Mouse (Mus musculus) spleen, adult 2 months (tissue): ENCODE measurements around the gene Itpkb.

ENCODE experiments used
- CTCF ChIP-seq: fragments of 200-500 bp; IDR thresholded peaks from 2 replicates; pipeline ENCODE4 v1.5.1; 2011; ENCODE audit warnings: mild to moderate bottlenecking, inconsistent platforms; ENCODE audit not compliant: insufficient read depth, insufficient read length, insufficient replicate concordance; ENCODE audit errors: extremely low read depth
- POLR2A ChIP-seq: fragments of 200-500 bp; IDR thresholded peaks from 2 replicates; pipeline ENCODE4 v1.6.1; 2011; ENCODE audit warnings: low read depth, low read length, inconsistent platforms

DNA sequence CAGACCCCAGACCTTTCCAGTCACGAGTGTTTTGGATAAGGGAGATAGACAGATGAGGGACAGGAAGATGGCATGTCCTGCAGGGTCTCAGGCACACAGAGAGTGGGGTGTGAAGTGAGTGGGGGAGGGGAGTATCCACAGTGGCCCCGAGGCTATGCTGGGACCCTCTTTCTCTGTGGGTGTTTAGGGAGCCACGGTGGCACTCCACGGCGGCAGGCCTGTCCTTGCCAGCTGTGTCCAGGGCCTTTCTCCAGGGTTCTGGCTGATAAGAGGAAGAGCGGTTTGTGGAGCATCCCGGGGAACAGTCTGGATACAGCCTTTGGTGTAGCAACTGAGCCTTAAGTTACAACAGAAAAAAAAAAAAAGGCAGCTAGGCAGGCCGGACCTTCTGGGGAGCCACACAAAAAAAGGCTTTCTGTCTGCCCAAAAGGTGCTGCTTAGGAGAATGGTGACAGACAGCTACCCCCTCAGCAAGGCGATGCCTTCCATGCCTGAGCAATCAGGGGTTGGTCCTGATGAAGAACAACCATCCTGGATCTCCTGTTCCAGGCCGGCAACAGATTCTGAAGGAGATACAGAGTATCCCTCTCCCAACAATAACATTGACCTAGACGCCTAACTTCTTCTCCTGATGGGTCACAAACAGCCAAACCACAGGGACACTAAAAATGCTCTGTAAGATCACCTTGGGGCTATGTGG, 76.2 kb downstream of the Itpkb start:
- TF ChIP-seq CTCF (no peak), POLR2A (no peak)
